Mouse (Mus musculus): Measurements from ENCODE around the gene Dot1l. TPM values are rescaled to one million over a fixed set of nuclear protein-coding genes. Genes with fewer than 3 reads are reported as not detected.
"Not testable (repeated sequence)": the region's sequence is repeated elsewhere in the genome, so short reads cannot be mapped to it uniquely, and the experiment has no call there.

The Dot1l gene
- polyA plus RNA-seq, 1 experiment from 2014 or later = 9.9 TPM

DNA sequence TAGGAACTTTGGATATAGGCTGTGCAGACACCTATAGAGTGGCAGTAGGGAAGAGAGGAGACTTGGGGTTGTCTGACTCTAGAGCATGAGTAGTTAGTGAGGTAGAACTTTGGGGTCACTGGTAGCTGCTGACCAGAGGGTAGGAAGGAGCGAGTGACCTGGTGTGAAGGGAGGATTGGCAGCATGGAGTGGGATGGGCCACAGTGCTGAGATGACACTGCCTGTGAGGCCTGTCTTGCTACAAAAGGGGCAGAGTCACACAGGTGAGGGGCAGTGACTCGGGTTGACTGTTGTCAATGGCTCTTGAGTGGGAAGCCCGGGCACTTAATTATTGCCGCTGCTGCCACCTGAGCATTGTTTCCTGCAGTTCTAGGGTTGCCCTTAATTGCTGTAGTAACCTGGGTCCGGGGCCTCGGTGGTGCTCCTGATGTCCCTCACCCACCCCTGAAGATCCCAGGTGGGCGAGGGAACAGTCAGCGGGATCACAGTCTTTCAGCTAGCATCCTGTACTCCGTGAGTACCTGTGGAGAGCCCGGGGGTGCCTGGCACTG, 72.9 kb downstream of the Dot1l start:
- H3K9me3 ChIP-seq (replicated peaks; ENCODE audit: low read length) = no peaks in the 10 kb centered on the region
- peak overlapping the region; percentile 64 for H3K4me2 ChIP-seq (ENCODE audit: low read length)
- ATAC-seq (replicated peaks; ENCODE audit: low FRiP score, low read depth) (no peak), DNase-seq (ENCODE audit: low spot score) (no peak)
- H3K4me1 ChIP-seq (replicated peaks; ENCODE audit: insufficient read depth, low read length) = 0 out of 2 replicates have a peak, but pooled peaks cover 12% of the 10 kb centered on the region
- H3K9ac ChIP-seq (ENCODE audit: low read depth, low read length) = peak overlapping the region; percentile 95
- peaks cover 15% of the 10 kb centered on the region; the same call in 1 of the 2 replicates for H3K36me3 ChIP-seq (ENCODE audit: insufficient read depth, low read length)
- TF ChIP-seq CTCF (IDR thresholded peaks at IDR 0.05; ENCODE audit: low read depth) = no peak
- H3K27me3 ChIP-seq (ENCODE audit: insufficient read depth, low read length) = no peaks in the 10 kb centered on the region
- peak overlapping the region; percentile 78 for H3K4me3 ChIP-seq (replicated peaks; ENCODE audit: low read depth, low read length)
- WGBS = 55% methylated on average over 10 of the region's 10 CpGs
- no peak overlapping the region for H3K27ac ChIP-seq

DNA sequence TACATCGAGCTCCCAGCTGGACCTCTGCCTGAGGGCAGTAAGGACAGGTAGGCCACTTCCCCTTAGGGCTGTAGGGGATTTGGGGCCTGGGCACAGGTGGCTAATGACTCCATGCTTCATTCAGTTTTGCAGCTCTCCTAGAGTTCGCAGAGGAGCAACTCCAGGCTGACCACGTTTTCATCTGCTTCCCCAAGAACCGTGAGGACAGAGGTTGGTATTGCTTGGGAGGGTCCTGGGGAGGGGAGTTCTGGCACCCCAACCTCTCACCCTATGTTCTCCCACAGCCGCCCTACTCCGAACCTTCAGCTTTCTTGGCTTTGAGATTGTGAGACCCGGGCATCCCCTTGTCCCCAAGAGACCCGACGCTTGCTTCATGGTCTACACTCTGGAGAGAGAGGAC, 73.6 kb downstream of the Dot1l start:
- not testable (repeated sequence) for ATAC-seq (replicated peaks; ENCODE audit: low FRiP score, low read depth); H3K4me3 ChIP-seq (replicated peaks; ENCODE audit: low read depth, low read length); H3K27ac ChIP-seq; H3K9ac ChIP-seq (ENCODE audit: low read depth, low read length); H3K9me3 ChIP-seq (replicated peaks; ENCODE audit: low read length); H3K27me3 ChIP-seq (ENCODE audit: insufficient read depth, low read length); DNase-seq (ENCODE audit: low spot score)
- Histone ChIP-seq H3K4me2 (ENCODE audit: low read length) (peak overlapping the region; percentile 64), H3K36me3 (ENCODE audit: insufficient read depth, low read length) (peaks cover 15% of the 10 kb centered on the region; the same call in 1 of the 2 replicates), H3K4me1 (replicated peaks; ENCODE audit: insufficient read depth, low read length) (0 out of 2 replicates have a peak, but pooled peaks cover 12% of the 10 kb centered on the region)
- 70% methylated on average over 7 of the region's 9 CpGs for WGBS

DNA sequence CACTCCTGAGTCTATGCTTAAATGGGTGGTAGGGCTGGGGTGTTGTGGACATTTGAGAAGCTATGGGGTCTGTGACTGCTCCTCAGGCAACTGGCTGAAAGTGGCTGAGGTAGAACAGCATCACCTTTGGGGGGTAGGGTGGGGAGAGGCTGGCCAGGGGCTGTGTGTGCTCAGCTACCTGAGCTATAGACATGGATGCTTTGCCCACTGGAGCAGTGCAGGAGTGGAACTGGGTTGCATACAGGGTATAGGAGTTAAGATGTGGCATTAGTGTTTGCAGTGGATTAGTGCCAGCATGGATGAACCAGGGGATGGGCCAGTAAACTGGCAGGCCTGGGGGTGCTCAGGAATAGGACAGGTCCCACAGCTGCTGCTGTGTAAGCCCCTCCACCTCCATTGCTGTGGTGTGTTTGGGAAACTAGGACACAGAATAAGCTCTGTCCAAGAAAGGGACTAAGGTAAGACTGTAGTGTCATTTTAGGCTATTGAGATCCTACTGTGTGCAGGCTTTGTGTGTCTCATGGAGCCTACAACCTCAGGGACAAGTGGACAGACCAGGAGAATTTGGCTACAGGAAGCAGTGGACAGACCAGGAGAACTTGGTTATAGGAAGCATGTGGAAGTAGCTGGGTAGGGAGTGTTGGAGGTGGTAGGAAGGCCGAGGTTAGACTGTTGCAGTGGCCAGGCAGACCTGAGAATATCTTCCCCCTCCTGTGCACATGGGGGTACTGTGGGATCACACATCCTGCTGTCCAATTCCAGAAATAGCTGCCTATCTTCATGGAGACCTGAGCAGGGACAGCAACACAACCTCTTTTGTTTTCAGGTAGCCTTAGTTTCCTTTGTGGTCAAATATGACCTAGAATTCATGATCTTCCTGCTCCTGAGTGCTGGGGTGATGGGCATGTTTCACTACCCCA, 74.6 kb downstream of the Dot1l start:
- TF ChIP-seq CTCF (IDR thresholded peaks at IDR 0.05; ENCODE audit: low read depth) = no peak
- ATAC-seq (replicated peaks; ENCODE audit: low FRiP score, low read depth) (no peak), DNase-seq (ENCODE audit: low spot score) (no peak)
- Histone ChIP-seq H3K27me3 (ENCODE audit: insufficient read depth, low read length) (no peaks in the 10 kb centered on the region), H3K9ac (ENCODE audit: low read depth, low read length) (no peak overlapping the region), H3K27ac (no peak overlapping the region), H3K4me1 (replicated peaks; ENCODE audit: insufficient read depth, low read length) (0 out of 2 replicates have a peak, but pooled peaks cover 9% of the 10 kb centered on the region), H3K4me3 (replicated peaks; ENCODE audit: low read depth, low read length) (no peak overlapping the region), H3K4me2 (ENCODE audit: low read length) (no peak overlapping the region), H3K9me3 (replicated peaks; ENCODE audit: low read length) (no peaks in the 10 kb centered on the region), H3K36me3 (ENCODE audit: insufficient read depth, low read length) (peaks cover 15% of the 10 kb centered on the region; the same call in 1 of the 2 replicates)
- whole genome bisulfite sequencing = 52% methylated on average over 1 of the region's 1 CpGs

DNA sequence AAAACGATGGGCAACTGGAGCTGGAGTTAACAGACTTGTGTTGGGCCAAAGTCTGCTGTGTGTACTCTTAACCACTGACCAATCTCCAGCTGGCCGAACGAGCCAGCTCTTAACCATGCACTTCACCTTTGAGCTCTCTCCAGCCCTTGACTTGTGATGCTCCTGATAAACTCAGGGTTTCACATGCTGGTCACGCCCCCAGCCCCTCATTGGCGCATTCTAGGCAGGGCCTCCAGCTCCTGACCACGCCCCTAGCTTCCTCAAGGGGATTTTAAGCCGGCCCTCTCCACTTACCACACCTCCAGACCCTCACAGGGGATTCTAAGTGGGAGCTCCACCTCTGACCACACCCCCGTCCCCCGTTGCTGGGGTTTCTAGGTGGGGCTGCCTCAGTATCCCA, 76.1 kb downstream of the Dot1l start:
- no peak for TF ChIP-seq CTCF (IDR thresholded peaks at IDR 0.05; ENCODE audit: low read depth)
- Histone ChIP-seq H3K4me1 (replicated peaks; ENCODE audit: insufficient read depth, low read length) (0 out of 2 replicates have a peak, but pooled peaks cover 9% of the 10 kb centered on the region), H3K4me3 (replicated peaks; ENCODE audit: low read depth, low read length) (no peak overlapping the region), H3K36me3 (ENCODE audit: insufficient read depth, low read length) (peaks cover 15% of the 10 kb centered on the region; the same call in 1 of the 2 replicates), H3K9ac (ENCODE audit: low read depth, low read length) (no peak overlapping the region), H3K27ac (0 out of 2 replicates have a peak overlapping the region, but pooled peaks have one; percentile 56), H3K27me3 (ENCODE audit: insufficient read depth, low read length) (peaks cover 7% of the 10 kb centered on the region; the same call in 1 of the 2 replicates), H3K4me2 (ENCODE audit: low read length) (no peak overlapping the region), H3K9me3 (replicated peaks; ENCODE audit: low read length) (no peaks in the 10 kb centered on the region)
- DNase-seq (ENCODE audit: low spot score) (peak; percentile 87), ATAC-seq (replicated peaks; ENCODE audit: low FRiP score, low read depth) (peak; percentile 29)
- WGBS = 5% methylated on average over 9 of the region's 9 CpGs

DNA sequence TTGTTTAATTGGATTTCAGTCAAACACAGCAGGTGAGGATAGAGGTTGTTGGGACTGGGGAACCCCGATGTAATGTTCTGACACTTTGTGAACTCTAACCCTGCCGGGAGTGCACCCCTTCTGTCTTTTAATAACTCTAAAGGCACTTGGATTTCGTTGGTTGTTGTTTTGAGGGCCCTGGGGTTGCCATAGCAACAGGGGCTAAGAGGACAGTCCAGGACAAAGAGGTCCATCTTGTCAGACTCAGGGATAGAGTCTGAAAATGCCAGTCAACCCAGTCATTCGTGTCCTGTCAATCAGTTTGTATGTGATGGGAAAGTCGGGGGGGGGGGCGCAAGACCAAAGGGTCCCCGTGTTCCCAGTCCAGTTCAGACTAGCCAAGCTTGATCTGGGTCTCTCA, 77.8 kb downstream of the Dot1l start:
- TF ChIP-seq CTCF (IDR thresholded peaks at IDR 0.05; ENCODE audit: low read depth) = no peak
- peaks cover 13% of the 10 kb centered on the region; the same call in 1 of the 2 replicates for H3K27me3 ChIP-seq (ENCODE audit: insufficient read depth, low read length)
- no peaks in the 10 kb centered on the region for H3K9me3 ChIP-seq (replicated peaks; ENCODE audit: low read length)
- 0 out of 2 replicates have a peak, but pooled peaks cover 7% of the 10 kb centered on the region for H3K4me1 ChIP-seq (replicated peaks; ENCODE audit: insufficient read depth, low read length)
- no peak for ATAC-seq (replicated peaks; ENCODE audit: low FRiP score, low read depth)
- no peak for DNase-seq (ENCODE audit: low spot score)
- no peak overlapping the region for H3K4me2 ChIP-seq (ENCODE audit: low read length)
- H3K36me3 ChIP-seq (ENCODE audit: insufficient read depth, low read length) = peaks cover 15% of the 10 kb centered on the region; the same call in 1 of the 2 replicates
- H3K27ac ChIP-seq = no peak overlapping the region
- H3K9ac ChIP-seq (ENCODE audit: low read depth, low read length) = no peak overlapping the region
- 72% methylated on average over 7 of the region's 7 CpGs for WGBS
- H3K4me3 ChIP-seq (replicated peaks; ENCODE audit: low read depth, low read length) = no peak overlapping the region

DNA sequence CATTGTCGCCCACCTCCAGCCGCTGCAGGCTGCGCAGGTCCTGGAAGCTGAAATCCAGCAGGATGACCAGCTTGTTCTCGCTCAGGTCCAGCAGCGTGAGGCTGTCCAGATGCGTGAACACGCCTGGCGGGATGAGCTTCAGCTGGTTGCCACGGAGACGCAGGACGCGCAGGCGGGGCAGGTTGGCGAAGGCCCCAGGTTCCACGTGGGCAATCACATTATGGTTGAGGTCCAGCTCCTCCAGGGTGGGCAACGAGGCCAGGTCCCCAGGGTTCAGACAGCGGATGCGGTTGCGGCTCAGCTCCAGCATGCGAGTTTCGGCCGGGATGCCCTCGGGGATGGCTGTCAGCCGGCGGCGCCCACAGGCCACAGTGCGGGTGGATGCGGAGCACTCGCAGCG, 80.6 kb downstream of the Dot1l start:
- H3K27ac ChIP-seq = no peak overlapping the region
- no peaks in the 10 kb centered on the region for H3K36me3 ChIP-seq (ENCODE audit: insufficient read depth, low read length)
- 59% methylated on average over 30 of the region's 30 CpGs for WGBS
- no peaks in the 10 kb centered on the region for H3K9me3 ChIP-seq (replicated peaks; ENCODE audit: low read length)
- no peak overlapping the region for H3K4me3 ChIP-seq (replicated peaks; ENCODE audit: low read depth, low read length)
- ATAC-seq (replicated peaks; ENCODE audit: low FRiP score, low read depth) (no peak), DNase-seq (ENCODE audit: low spot score) (no peak)
- 0 out of 2 replicates have a peak, but pooled peaks cover under 1% of the 10 kb centered on the region for H3K4me1 ChIP-seq (replicated peaks; ENCODE audit: insufficient read depth, low read length)
- no peak overlapping the region for H3K4me2 ChIP-seq (ENCODE audit: low read length)
- no peak for TF ChIP-seq CTCF (IDR thresholded peaks at IDR 0.05; ENCODE audit: low read depth)
- H3K27me3 ChIP-seq (ENCODE audit: insufficient read depth, low read length) = peaks cover 13% of the 10 kb centered on the region; the same call in 1 of the 2 replicates
- H3K9ac ChIP-seq (ENCODE audit: low read depth, low read length) = no peak overlapping the region

Data from kidney, postnatal 0 days (tissue).